Mouse (Mus musculus) forebrain, embryonic 13.5 days (tissue): ENCODE results near the gene Gm11127. TPM values are rescaled to one million over a fixed set of nuclear protein-coding genes. Genes with fewer than 3 reads are reported as not detected.
"Not testable (repeated sequence)": the region's sequence is repeated elsewhere in the genome, so short reads cannot be mapped to it uniquely, and the experiment has no call there.

Source experiments
- ATAC-seq: fragments of 200-750 bp; cut with Nextera tagmentation; 2 replicates; pipeline ENCODE4 v1.8.0; 2017
- H3K27ac ChIP-seq: fragments of 300-500 bp; sonication (generic); 2 replicates; pipeline ENCODE4 v1.5.1; 2015; ENCODE audit warnings: inconsistent platforms, mild to moderate bottlenecking, moderate library complexity
- H3K27me3 ChIP-seq: fragments of 300-500 bp; sonication (generic); 2 replicates; pipeline ENCODE4 v1.6.1; 2015; ENCODE audit warnings: mild to moderate bottlenecking, inconsistent platforms
- H3K36me3 ChIP-seq: fragments of 300-500 bp; sonication (generic); 2 replicates; pipeline ENCODE4 v1.6.1; 2015; ENCODE audit warnings: mild to moderate bottlenecking, inconsistent platforms; ENCODE audit not compliant: poor library complexity, severe bottlenecking
- H3K4me1 ChIP-seq: fragments of 300-500 bp; sonication (generic); 2 replicates; pipeline ENCODE4 v1.6.1; 2015; ENCODE audit warnings: inconsistent platforms
- H3K4me2 ChIP-seq: fragments of 300-500 bp; sonication (generic); 2 replicates; pipeline ENCODE4 v1.6.1; 2015; ENCODE audit warnings: inconsistent platforms, mild to moderate bottlenecking, moderate library complexity
- H3K4me3 ChIP-seq: fragments of 300-500 bp; sonication (generic); 2 replicates; pipeline ENCODE4 v1.5.1; 2015; ENCODE audit warnings: mild to moderate bottlenecking, inconsistent platforms
- H3K9ac ChIP-seq: fragments of 300-500 bp; sonication (generic); 2 replicates; pipeline ENCODE4 v1.6.1; 2015; ENCODE audit warnings: mild to moderate bottlenecking, inconsistent platforms
- H3K9me3 ChIP-seq: fragments of 300-500 bp; sonication (generic); replicated peaks from 2 replicates; pipeline ENCODE4 v1.6.1; 2016; ENCODE audit warnings: inconsistent platforms
- WGBS: fragments of 180-500 bp; shearing (Covaris S2); methylation state at CpG from one replicate; pipeline ENCODE4 v1.1.7; 2015; 5-methylcytosine and 5-hydroxymethylcytosine counted together
- polyA plus RNA-seq: library from polyadenylated mRNA; unstranded; fragments of >200 nt; fragmentation: Nextera tagmentation; extraction: Ambion mirVana; gene quantifications from 2 replicates; pipeline ENCODE4 v1.2.1, GENCODE M21; 2015

Gm11127 gene
- polyA plus RNA-seq, 1 experiment from 2014 or later: not detected

DNA sequence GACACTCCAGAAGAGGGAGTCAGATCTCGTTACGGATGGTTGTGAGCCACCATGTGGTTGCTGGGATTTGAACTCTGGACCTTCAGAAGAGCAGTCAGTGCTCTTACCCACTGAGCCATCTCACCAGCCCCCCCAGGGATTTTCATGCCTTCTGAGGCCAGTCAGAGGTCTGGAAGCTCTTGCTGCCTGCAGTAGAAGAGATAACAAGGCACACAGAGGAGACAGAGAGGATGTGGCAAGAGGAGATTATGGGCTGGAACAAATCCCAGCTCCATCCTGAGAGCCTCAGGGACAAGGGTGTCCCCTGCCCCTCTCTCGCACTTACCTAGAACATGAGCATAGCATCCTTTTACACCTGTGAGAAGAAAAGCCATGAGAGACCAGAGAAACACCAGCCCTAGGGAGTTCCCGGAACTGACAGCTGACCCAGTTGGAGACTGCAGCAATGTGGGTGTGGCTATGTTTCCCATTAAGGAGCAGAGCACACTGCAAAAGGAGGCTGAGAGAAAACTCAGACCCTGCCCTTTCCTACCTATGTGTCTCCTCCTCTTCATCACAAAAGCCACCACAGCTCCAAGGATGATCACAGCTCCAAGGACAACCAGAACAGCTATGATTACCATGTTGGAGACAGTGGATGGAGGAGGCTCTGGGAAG, 28.0 kb downstream of the Gm11127 start:
- H3K9me3 ChIP-seq, H3K36me3 ChIP-seq, H3K9ac ChIP-seq, ATAC-seq, H3K4me3 ChIP-seq, H3K4me1 ChIP-seq, H3K27me3 ChIP-seq, H3K4me2 ChIP-seq, H3K27ac ChIP-seq: not testable (repeated sequence)
- WGBS: 93% methylated on average over 4 of the region's 4 CpGs

GRCm38 (mm10) chr17:36028879-36029619, 29.1 kb downstream of the Gm11127 start:
- Histone ChIP-seq H3K27me3 (no peaks in the 10 kb centered on the region), H3K4me2 (no peak overlapping the region), H3K9ac (no peak overlapping the region), H3K27ac (no peak overlapping the region), H3K36me3 (no peaks in the 10 kb centered on the region), H3K4me1 (peaks cover 9% of the 10 kb centered on the region), H3K4me3 (no peak overlapping the region), H3K9me3 (no peaks in the 10 kb centered on the region)
- ATAC-seq: no peak
- 89% methylated on average over 7 of the region's 7 CpGs for WGBS

DNA sequence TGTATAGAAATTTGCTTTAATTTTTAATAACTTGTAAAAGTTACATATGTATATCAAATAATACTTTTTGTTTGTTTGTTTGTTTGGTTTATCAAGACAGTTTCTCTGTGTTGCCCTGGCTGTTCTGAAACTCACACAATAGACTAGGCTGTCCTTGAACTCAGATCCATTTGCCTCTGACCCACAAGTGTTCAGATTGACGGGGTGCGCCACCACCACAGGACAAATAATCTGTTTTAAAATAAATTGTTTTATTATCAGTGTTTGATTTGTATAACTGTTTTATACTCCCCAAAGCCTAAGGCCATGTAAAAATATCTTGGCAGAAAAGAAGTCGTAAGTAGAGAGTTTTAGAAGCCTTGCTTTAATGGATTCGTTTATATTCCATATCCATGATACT, 30.5 kb downstream of the Gm11127 start:
- no peaks in the 10 kb centered on the region for H3K9me3 ChIP-seq
- no peak overlapping the region for H3K4me2 ChIP-seq
- WGBS: 93% methylated on average over 4 of the region's 4 CpGs
- H3K27ac ChIP-seq: no peak overlapping the region
- no peak overlapping the region for H3K4me3 ChIP-seq
- no peak overlapping the region for H3K9ac ChIP-seq
- no peaks in the 10 kb centered on the region for H3K36me3 ChIP-seq
- no peak for ATAC-seq
- no peaks in the 10 kb centered on the region for H3K27me3 ChIP-seq
- peaks cover 9% of the 10 kb centered on the region for H3K4me1 ChIP-seq

- Histone ChIP-seq H3K36me3 (no peaks in the 10 kb centered on the region), H3K4me1 (peaks cover under 1% of the 10 kb centered on the region; the same call in 1 of the 2 replicates), H3K4me2 (no peak overlapping the region), H3K4me3 (no peak overlapping the region), H3K9me3 (no peaks in the 10 kb centered on the region), H3K27me3 (no peaks in the 10 kb centered on the region), H3K27ac (no peak overlapping the region), H3K9ac (no peak overlapping the region)
- no peak for ATAC-seq
- WGBS: 95% methylated on average over 4 of the region's 4 CpGs
Observed at GRCm38 (mm10) chr17:36025901-36026300, 32.3 kb downstream of the Gm11127 start.

- H3K9ac ChIP-seq: no peak overlapping the region
- H3K36me3 ChIP-seq: no peaks in the 10 kb centered on the region
- H3K27me3 ChIP-seq: no peaks in the 10 kb centered on the region
- H3K27ac ChIP-seq: no peak overlapping the region
- 54% methylated on average over 5 of the region's 5 CpGs for WGBS
- H3K9me3 ChIP-seq: no peaks in the 10 kb centered on the region
- no peak overlapping the region for H3K4me3 ChIP-seq
- ATAC-seq: no peak
- H3K4me2 ChIP-seq: no peak overlapping the region
- peaks cover 5% of the 10 kb centered on the region; the same call in 1 of the 2 replicates for H3K4me1 ChIP-seq
Observed at GRCm38 (mm10) chr17:36025197-36025596, 33.0 kb downstream of the Gm11127 start.

DNA sequence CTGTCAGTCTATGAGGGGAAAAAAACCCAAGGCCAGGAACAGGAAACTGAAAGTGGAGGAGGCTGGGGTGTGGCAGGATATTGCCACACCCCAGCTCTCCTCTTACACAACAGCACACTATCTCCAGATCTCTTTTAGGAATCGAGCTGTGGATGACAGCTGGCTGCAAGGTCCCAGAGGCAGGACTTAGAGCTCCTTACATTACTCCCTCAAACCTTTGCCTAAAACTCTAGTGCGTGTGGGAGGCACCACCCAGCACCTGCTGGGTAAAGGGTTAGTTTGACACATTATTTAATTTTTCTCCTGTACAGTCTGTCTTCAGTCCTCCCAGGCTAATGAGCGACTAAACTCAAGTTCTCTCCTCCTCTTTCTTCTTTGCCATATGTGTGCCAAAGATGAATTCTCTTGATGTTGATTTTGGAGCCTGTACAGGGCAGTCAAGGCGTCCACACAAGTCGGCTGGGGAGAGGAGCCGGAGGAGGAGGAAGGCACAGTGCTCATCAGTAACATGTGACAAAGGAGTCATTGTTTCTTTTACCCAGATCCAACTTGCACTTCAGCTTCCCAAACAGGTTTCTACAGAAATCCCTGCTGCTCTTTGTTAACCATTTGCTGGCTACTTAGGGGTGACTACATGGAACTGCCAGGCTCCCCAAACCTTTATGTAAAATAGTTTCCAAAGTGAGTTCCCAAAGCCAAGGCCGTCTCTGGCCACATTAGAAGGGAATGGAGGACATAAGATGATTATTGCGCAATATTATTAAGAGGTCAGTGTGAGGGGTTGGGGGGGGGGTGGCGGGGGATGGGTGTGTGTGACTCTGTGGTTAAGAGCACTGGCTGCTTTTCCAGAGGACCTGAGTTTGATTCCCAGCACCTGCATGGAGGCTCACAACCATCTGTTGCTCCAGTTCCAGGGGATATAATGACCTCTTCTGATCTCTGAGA, 34.2 kb downstream of the Gm11127 start:
- Histone ChIP-seq H3K4me2 (no peak overlapping the region), H3K36me3 (no peaks in the 10 kb centered on the region), H3K4me1 (peaks cover 5% of the 10 kb centered on the region; the same call in 1 of the 2 replicates), H3K27me3 (no peaks in the 10 kb centered on the region), H3K27ac (no peak overlapping the region), H3K4me3 (no peak overlapping the region), H3K9me3 (no peaks in the 10 kb centered on the region), H3K9ac (no peak overlapping the region)
- 74% methylated on average over 9 of the region's 9 CpGs for WGBS
- no peak for ATAC-seq

GRCm38 (mm10) chr17:36022922-36023321, 35.2 kb downstream of the Gm11127 start:
- H3K4me3 ChIP-seq: no peak overlapping the region
- H3K27me3 ChIP-seq: no peaks in the 10 kb centered on the region
- H3K36me3 ChIP-seq: no peaks in the 10 kb centered on the region
- no peak for ATAC-seq
- 95% methylated on average over 6 of the region's 6 CpGs for WGBS
- peaks cover 5% of the 10 kb centered on the region; the same call in 1 of the 2 replicates for H3K4me1 ChIP-seq
- H3K9me3 ChIP-seq: no peaks in the 10 kb centered on the region
- no peak overlapping the region for H3K27ac ChIP-seq
- H3K4me2 ChIP-seq: no peak overlapping the region
- no peak overlapping the region for H3K9ac ChIP-seq

DNA sequence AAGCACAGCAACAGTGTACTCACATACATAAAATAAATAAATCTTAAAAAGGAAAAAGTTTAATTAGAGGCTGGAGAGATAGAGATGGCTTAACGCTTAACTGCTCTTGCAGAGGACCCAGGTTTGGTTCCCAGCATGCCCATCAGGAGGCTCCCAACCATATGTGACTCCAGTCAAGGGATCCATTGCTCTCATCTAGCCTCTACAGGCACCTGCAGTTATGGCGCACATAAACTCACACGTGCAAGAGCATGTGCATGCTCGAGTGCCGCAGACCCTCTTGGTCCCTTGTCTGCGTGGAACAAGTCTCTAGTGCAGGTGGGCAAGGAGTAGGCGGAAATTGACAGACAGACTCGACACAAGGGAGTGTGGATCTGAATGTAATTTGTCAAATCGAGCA, 36.1 kb downstream of the Gm11127 start:
- Histone ChIP-seq H3K27me3 (no peaks in the 10 kb centered on the region), H3K9me3 (no peaks in the 10 kb centered on the region), H3K4me1 (peaks cover 5% of the 10 kb centered on the region; the same call in 1 of the 2 replicates), H3K27ac (no peak overlapping the region), H3K9ac (no peak overlapping the region), H3K36me3 (no peaks in the 10 kb centered on the region), H3K4me3 (no peak overlapping the region), H3K4me2 (no peak overlapping the region)
- no peak for ATAC-seq
- 94% methylated on average over 9 of the region's 9 CpGs for WGBS

- H3K9me3 ChIP-seq: no peaks in the 10 kb centered on the region
- no peak overlapping the region for H3K27ac ChIP-seq
- H3K4me1 ChIP-seq: peaks cover 5% of the 10 kb centered on the region; the same call in 1 of the 2 replicates
- ATAC-seq: no peak
- H3K9ac ChIP-seq: no peak overlapping the region
- 97% methylated on average over 1 of the region's 1 CpGs for WGBS
- H3K4me3 ChIP-seq: no peak overlapping the region
- no peaks in the 10 kb centered on the region for H3K36me3 ChIP-seq
- no peak overlapping the region for H3K4me2 ChIP-seq
- H3K27me3 ChIP-seq: no peaks in the 10 kb centered on the region
Observed at GRCm38 (mm10) chr17:36021309-36021708, 36.9 kb downstream of the Gm11127 start.

DNA sequence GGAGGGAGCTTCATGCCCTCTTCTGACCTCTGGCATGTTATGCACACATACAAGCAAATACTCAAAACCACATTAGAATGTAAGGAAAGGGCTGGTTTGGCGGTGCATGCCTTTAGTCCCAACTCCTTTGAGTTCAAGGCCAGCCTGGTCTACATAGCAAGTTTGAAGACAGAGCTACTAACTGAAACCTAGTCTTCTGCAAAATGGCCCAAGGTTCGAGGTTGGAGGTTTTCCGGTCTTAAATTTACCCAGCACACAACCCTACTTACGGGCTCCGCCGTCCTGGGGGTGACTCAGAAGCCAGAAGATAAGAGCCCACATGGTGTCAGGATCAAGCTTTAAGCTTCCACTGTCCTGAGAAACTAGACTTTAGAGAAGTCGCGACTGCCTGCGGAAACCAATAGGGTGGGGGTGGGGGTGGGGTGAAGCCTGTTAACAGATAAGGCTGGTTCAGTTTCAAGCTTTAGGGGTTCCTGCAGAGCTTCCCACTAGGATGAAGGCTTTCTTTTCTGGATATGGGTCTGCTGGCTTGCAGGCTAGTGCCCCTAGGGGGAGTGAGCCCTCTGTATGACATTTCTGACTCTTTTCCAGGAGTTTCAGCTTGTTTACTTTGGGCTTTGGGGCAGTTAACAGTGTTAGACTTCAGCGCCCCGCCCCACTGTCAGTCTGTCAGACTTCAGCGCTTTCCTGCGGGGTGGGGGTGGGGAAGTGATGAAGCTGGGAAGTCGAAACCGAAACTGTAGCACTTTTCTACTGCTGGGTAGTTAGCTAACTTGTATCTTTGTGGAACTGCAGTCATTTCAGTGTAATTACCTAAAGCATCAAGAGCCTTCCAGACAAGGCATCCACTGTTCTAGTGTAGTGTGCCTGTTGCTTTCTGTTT, 37.7 kb downstream of the Gm11127 start, which contains the start of gene H2-T24:
Gene H2-T24 (minus strand): TSS at position 370 of the 883 bp plus-strand sequence.
- 44% methylated on average over 15 of the region's 15 CpGs for whole genome bisulfite sequencing
- Histone ChIP-seq H3K27ac (no peak within 1 kb of the TSS), H3K36me3 (peaks cover 5% of the 10 kb centered on the region; the same call in 1 of the 2 replicates), H3K27me3 (no peaks in the 10 kb centered on the region), H3K9ac (no peak within 1 kb of the TSS), H3K4me3 (no peak within 1 kb of the TSS), H3K4me1 (peaks cover 5% of the 10 kb centered on the region; the same call in 1 of the 2 replicates), H3K4me2 (no peak within 1 kb of the TSS), H3K9me3 (no peaks in the 10 kb centered on the region)
- no peak for ATAC-seq

- no peak overlapping the region for H3K9ac ChIP-seq
- no peak overlapping the region for H3K4me3 ChIP-seq
- H3K9me3 ChIP-seq: no peaks in the 10 kb centered on the region
- H3K4me2 ChIP-seq: no peak overlapping the region
- H3K27me3 ChIP-seq: no peaks in the 10 kb centered on the region
- 68% methylated on average over 3 of the region's 3 CpGs for WGBS
- H3K36me3 ChIP-seq: peaks cover 14% of the 10 kb centered on the region
- ATAC-seq: no peak
- no peak overlapping the region for H3K27ac ChIP-seq
- H3K4me1 ChIP-seq: peaks cover 5% of the 10 kb centered on the region; the same call in 1 of the 2 replicates
Observed at GRCm38 (mm10) chr17:36019519-36019918, 38.7 kb downstream of the Gm11127 start.
